Mouse (Mus musculus): ENCODE results near the gene Gm16381. TPM values are rescaled to one million over a fixed set of nuclear protein-coding genes. Genes with fewer than 3 reads are reported as not detected.

Gene Gm16381
- not detected in 2 replicates for polyA plus RNA-seq (2015; fragmentation: Nextera tagmentation; extraction: Ambion mirVana)

DNA sequence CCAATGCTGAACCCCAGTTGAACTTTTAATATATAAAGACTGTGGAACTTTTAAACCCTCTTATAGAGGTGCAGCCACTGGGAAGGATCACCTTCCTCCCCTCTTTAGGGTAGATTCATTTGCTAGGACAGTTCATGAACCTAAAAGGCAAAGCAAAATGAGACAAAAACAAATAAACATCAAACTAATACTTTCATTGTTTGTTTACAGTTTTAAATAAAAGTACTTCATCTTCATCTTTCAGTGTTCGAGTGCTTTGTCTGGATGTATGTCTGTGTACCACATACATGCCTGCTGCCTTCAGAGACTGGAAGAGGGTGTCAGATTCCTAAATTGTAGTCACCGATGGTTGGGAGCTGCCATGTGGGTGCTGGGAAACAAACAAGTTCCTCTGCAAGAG is at the start of gene Gm16381:
Gene Gm16381, minus strand, starts transcription at position 101 of the 400 bp plus-strand sequence.

DNA sequence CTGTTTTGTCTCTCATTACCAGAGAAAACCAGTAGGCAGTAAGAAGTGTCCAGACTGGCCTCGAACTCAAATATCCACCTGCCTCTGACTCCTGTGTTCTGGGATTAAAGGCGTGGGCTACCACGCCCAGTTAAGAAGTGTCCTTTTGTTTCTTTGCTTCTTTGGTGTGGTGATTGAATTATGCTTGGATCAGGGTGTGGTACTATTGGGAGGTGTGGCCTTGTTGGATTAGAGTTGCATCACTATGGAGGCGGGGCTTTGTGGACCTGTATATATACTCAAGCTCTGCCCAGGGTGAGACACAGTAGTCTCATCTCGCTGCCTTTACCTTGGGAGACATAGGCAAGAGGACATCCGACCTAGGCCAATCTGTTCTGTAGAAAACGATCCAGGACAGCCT is 25.9 kb downstream of the Gm16381 start, which contains the start of gene Gm4027:
Gene Gm4027, plus strand, starts transcription at position 301 of the 400 bp plus-strand sequence.

DNA sequence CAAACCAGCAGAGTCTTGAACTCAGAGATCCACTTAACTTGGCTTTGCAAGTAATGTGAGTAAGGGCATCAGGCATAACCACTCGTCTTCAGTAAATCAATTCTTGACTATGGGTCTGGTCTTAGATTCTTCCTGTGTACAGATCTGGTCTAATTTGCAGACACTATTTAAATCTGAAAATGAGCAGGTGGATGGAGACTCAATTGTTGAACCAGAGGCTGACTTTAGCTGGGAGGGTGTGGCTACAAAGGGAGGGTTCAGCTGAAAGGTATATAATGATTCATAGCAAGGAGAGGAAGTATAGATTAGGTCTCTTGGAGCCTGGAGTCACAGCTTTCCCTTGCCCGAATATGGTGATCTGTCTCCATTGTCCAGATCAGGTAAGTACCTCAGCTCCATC is 42.0 kb downstream of the Gm16381 start, which contains the start of gene Oog1:
Gene Oog1, plus strand, starts transcription at position 301 of the 400 bp plus-strand sequence.

Other genes with a start within 250 kb of the Gm16381 start
- gene Slirp, start 200.7 kb downstream of the Gm16381 start, polyA plus RNA-seq (2015; fragmentation: Nextera tagmentation; extraction: Ambion mirVana) = 253 and 269 TPM in 2 replicates
- gene Alkbh1, start 200.6 kb downstream of the Gm16381 start, polyA plus RNA-seq (2015; fragmentation: Nextera tagmentation; extraction: Ambion mirVana) = 22.4 and 24.9 TPM in 2 replicates
- gene Snw1, start 172.3 kb downstream of the Gm16381 start, polyA plus RNA-seq (2015; fragmentation: Nextera tagmentation; extraction: Ambion mirVana) = 67.3 and 69.9 TPM in 2 replicates
- gene Gm5788, start 149.9 kb downstream of the Gm16381 start, polyA plus RNA-seq (2015; fragmentation: Nextera tagmentation; extraction: Ambion mirVana) = not detected in 2 replicates
- not detected in 2 replicates for gene Gm8300, start 130.3 kb downstream of the Gm16381 start, polyA plus RNA-seq (2015; fragmentation: Nextera tagmentation; extraction: Ambion mirVana)
- gene Oog1, start 41.9 kb downstream of the Gm16381 start, polyA plus RNA-seq (2015; fragmentation: Nextera tagmentation; extraction: Ambion mirVana) = not detected in 2 replicates
- gene Gm4027, start 25.8 kb downstream of the Gm16381 start, polyA plus RNA-seq (2015; fragmentation: Nextera tagmentation; extraction: Ambion mirVana) = not detected in 2 replicates
- not detected in 2 replicates for gene Gm21319, start 131.1 kb upstream of the Gm16381 start, polyA plus RNA-seq (2015; fragmentation: Nextera tagmentation; extraction: Ambion mirVana)
- gene Gm21936, start 150.9 kb upstream of the Gm16381 start, polyA plus RNA-seq (2015; fragmentation: Nextera tagmentation; extraction: Ambion mirVana) = not detected in 2 replicates
- not detected in 2 replicates for gene BB287469, start 172.0 kb upstream of the Gm16381 start, polyA plus RNA-seq (2015; fragmentation: Nextera tagmentation; extraction: Ambion mirVana)
- not detected in 2 replicates for gene Gm2001, start 197.7 kb upstream of the Gm16381 start, polyA plus RNA-seq (2015; fragmentation: Nextera tagmentation; extraction: Ambion mirVana)
- not detected in 2 replicates for gene Gm2016, start 229.5 kb upstream of the Gm16381 start, polyA plus RNA-seq (2015; fragmentation: Nextera tagmentation; extraction: Ambion mirVana)

Data from urinary bladder, postnatal 0 days (tissue).